23 mouse cellular contexts compared by ENCODE assay signal in genomic region chr5:44196167-44196566, GRCm38 (mm10). TPM values are rescaled to one million over a fixed set of nuclear protein-coding genes. Genes with fewer than 3 reads are reported as not detected.
DNase-seq lines count a peak whose midpoint lies in the region; ATAC-seq and TF ChIP-seq lines count a peak whose summit lies in the region.
"Had no signal": no experiment of that assay in that cellular context is flagged by ENCODE, and none has a peak within 500 bp of the region (broad histone marks: within the 10 kb centered on the region; RNA-seq: fewer than 3 reads in every experiment).

No protein-coding gene starts in this region.

- no peaks in the 10 kb centered on the region for H3K4me1 ChIP-seq in intestine, embryonic 14.5 days (replicated peaks; ENCODE audit: control insufficient read depth, insufficient read depth, low read length)
- H3K4me1 ChIP-seq in intestine, embryonic 15.5 days (replicated peaks): no peaks in the 10 kb centered on the region
- peaks cover 22% of the 10 kb centered on the region for H3K4me1 ChIP-seq in liver, embryonic 16.5 days (ENCODE audit: control insufficient read depth, low read depth, low read length)
- H3K4me1 ChIP-seq in stomach, postnatal 0 days (replicated peaks; ENCODE audit: control insufficient read depth, insufficient read depth): no peaks in the 10 kb centered on the region
- H3K4me1 ChIP-seq in forebrain, embryonic 15.5 days: no peaks in the 10 kb centered on the region
- H3K4me1 ChIP-seq: limb, embryonic 15.5 days; midbrain, embryonic 12.5 days had no signal

- no peak overlapping the region for H3K9ac ChIP-seq in intestine, embryonic 14.5 days (ENCODE audit: low read length)
- H3K9ac ChIP-seq in intestine, embryonic 15.5 days: no peak overlapping the region
- H3K9ac ChIP-seq in liver, embryonic 16.5 days (ENCODE audit: low read depth, low read length): peak overlapping the region; percentile 5; the same call in 1 of the 2 replicates
- no peak overlapping the region for H3K9ac ChIP-seq in stomach, postnatal 0 days (ENCODE audit: low read length)
- H3K9ac ChIP-seq in forebrain, embryonic 15.5 days (replicated peaks): no peak overlapping the region
- H3K9ac ChIP-seq: hindbrain, embryonic 14.5 days; limb, embryonic 15.5 days; midbrain, embryonic 12.5 days had no signal

- DNase-seq in intestine, embryonic 14.5 days (ENCODE audit: low spot score): peak; percentile 37
- peak; percentile 18 for DNase-seq in liver
- no peak for DNase-seq in stomach, postnatal 0 days (ENCODE audit: low spot score)
- no peak for DNase-seq in lung, adult 18-20 months
- DNase-seq: adrenal gland, adult 8-10 months; cerebellum, adult 9-10 months; gastrocnemius, postnatal 25 days; heart, postnatal 4 days; kidney, adult 9 months; kidney, postnatal 25 days had no signal

- no peaks in the 10 kb centered on the region for H3K27me3 ChIP-seq in intestine, embryonic 14.5 days (replicated peaks; ENCODE audit: control insufficient read depth, insufficient read depth, low read length)
- no peaks in the 10 kb centered on the region for H3K27me3 ChIP-seq in intestine, embryonic 15.5 days (replicated peaks)
- no peaks in the 10 kb centered on the region for H3K27me3 ChIP-seq in liver, embryonic 16.5 days (ENCODE audit: control insufficient read depth, insufficient read depth, low read depth, low read length)
- no peaks in the 10 kb centered on the region for H3K27me3 ChIP-seq in stomach, postnatal 0 days (ENCODE audit: control insufficient read depth, insufficient read depth, low read length)
- H3K27me3 ChIP-seq in forebrain, embryonic 15.5 days: no peaks in the 10 kb centered on the region
- H3K27me3 ChIP-seq: limb, embryonic 15.5 days; midbrain, embryonic 12.5 days; Patski had no signal

- no peak for TF ChIP-seq CTCF in stomach, postnatal 0 days (IDR thresholded peaks at IDR 0.05; ENCODE audit: low read depth)

- H3K9me3 ChIP-seq in intestine, embryonic 14.5 days (ENCODE audit: control insufficient read depth, low read length): no peaks in the 10 kb centered on the region
- no peaks in the 10 kb centered on the region for H3K9me3 ChIP-seq in intestine, embryonic 15.5 days
- H3K9me3 ChIP-seq in liver, embryonic 16.5 days (replicated peaks; ENCODE audit: control insufficient read depth, low read length): no peaks in the 10 kb centered on the region
- no peaks in the 10 kb centered on the region for H3K9me3 ChIP-seq in stomach, postnatal 0 days (ENCODE audit: control insufficient read depth, low read length)
- no peaks in the 10 kb centered on the region for H3K9me3 ChIP-seq in forebrain, embryonic 15.5 days
- H3K9me3 ChIP-seq: limb, embryonic 15.5 days; midbrain, embryonic 12.5 days had no signal

- H3K27ac ChIP-seq in intestine, embryonic 14.5 days (ENCODE audit: low read depth): no peak overlapping the region
- H3K27ac ChIP-seq in intestine, embryonic 15.5 days: no peak overlapping the region
- H3K27ac ChIP-seq in liver, embryonic 16.5 days (ENCODE audit: low read length): peak overlapping the region; percentile 33; the same call in 1 of the 2 replicates
- H3K27ac ChIP-seq in stomach, postnatal 0 days (replicated peaks): no peak overlapping the region
- no peak overlapping the region for H3K27ac ChIP-seq in forebrain, embryonic 15.5 days (replicated peaks)
- H3K27ac ChIP-seq: hindbrain, embryonic 14.5 days; layer of hippocampus, adult 2 months; limb, embryonic 15.5 days; macrophage; midbrain, embryonic 12.5 days had no signal

- H3K4me2 ChIP-seq in intestine, embryonic 14.5 days (ENCODE audit: low read length): no peak overlapping the region
- H3K4me2 ChIP-seq in intestine, embryonic 15.5 days (replicated peaks): no peak overlapping the region
- no peak overlapping the region; the same call in 1 of the 2 replicates for H3K4me2 ChIP-seq in liver, embryonic 16.5 days (ENCODE audit: low read depth, low read length)
- no peak overlapping the region for H3K4me2 ChIP-seq in stomach, postnatal 0 days (replicated peaks; ENCODE audit: low read depth)
- H3K4me2 ChIP-seq in forebrain, embryonic 15.5 days (replicated peaks): no peak overlapping the region
- H3K4me2 ChIP-seq: hindbrain, embryonic 14.5 days; limb, embryonic 15.5 days; midbrain, embryonic 12.5 days had no signal

- no peak overlapping the region for H3K4me3 ChIP-seq in intestine, embryonic 14.5 days (ENCODE audit: low read depth, low read length)
- H3K4me3 ChIP-seq in intestine, embryonic 15.5 days (replicated peaks): no peak overlapping the region
- no peak overlapping the region for H3K4me3 ChIP-seq in liver, embryonic 16.5 days (ENCODE audit: low read depth, low read length)
- H3K4me3 ChIP-seq in stomach, postnatal 0 days (ENCODE audit: low read depth, low read length): no peak overlapping the region
- H3K4me3 ChIP-seq in forebrain, embryonic 15.5 days: no peak overlapping the region
- H3K4me3 ChIP-seq: layer of hippocampus, adult 2 months; limb, embryonic 15.5 days; midbrain, embryonic 12.5 days had no signal

- 64% methylated on average over 4 of the region's 4 CpGs for WGBS in intestine, embryonic 14.5 days
- 64% methylated on average over 4 of the region's 4 CpGs for WGBS in intestine, embryonic 15.5 days
- 32% methylated on average over 4 of the region's 4 CpGs for WGBS in liver, embryonic 16.5 days (ENCODE audit: insufficient replicate concordance)
- WGBS in stomach, postnatal 0 days: 73% methylated on average over 4 of the region's 4 CpGs
- 86% methylated on average over 4 of the region's 4 CpGs for WGBS in forebrain, embryonic 15.5 days

- no peak for ATAC-seq in intestine, embryonic 14.5 days (replicated peaks; ENCODE audit: low FRiP score, low TSS enrichment, low read depth)
- no peak for ATAC-seq in intestine, embryonic 15.5 days
- ATAC-seq in liver, embryonic 16.5 days (ENCODE audit: low read depth): peak; percentile 63
- ATAC-seq in stomach, postnatal 0 days (ENCODE audit: low FRiP score, low TSS enrichment): no peak
- ATAC-seq in forebrain, embryonic 15.5 days (replicated peaks): no peak
- ATAC-seq: activated CD4-positive, CD25-positive, alpha-beta regulatory T cell, adult 4 months; forebrain, embryonic 16.5 days; intestine, embryonic 16.5 days; lung, postnatal 0 days; Patski had no signal

- TF ChIP-seq EP300 in stomach, postnatal 0 days (optimal IDR thresholded peaks at IDR 0.05): no peak

- H3K36me3 ChIP-seq in intestine, embryonic 14.5 days (ENCODE audit: control insufficient read depth, insufficient read depth, low read length): peaks cover 27% of the 10 kb centered on the region
- H3K36me3 ChIP-seq in intestine, embryonic 15.5 days: peaks cover 10% of the 10 kb centered on the region; the same call in 1 of the 2 replicates
- peaks cover 27% of the 10 kb centered on the region for H3K36me3 ChIP-seq in liver, embryonic 16.5 days (ENCODE audit: control insufficient read depth, insufficient read depth)
- H3K36me3 ChIP-seq in stomach, postnatal 0 days (ENCODE audit: control insufficient read depth, insufficient read depth, low read length): 0 out of 2 replicates have a peak, but pooled peaks cover 2% of the 10 kb centered on the region
- peaks cover 16% of the 10 kb centered on the region for H3K36me3 ChIP-seq in forebrain, embryonic 15.5 days

RNA-seq across cellular contexts. Expression of gene Tapt1, which starts 30.3 kb away (rescaled TPM):
- 28.1 and 30.5 TPM in 2 replicates for polyA plus RNA-seq in intestine, embryonic 14.5 days (2014; fragmentation: Nextera tagmentation; extraction: Ambion mirVana)
- 23.8 and 26.3 TPM in 2 replicates for polyA plus RNA-seq in intestine, embryonic 15.5 days (2015; fragmentation: Nextera tagmentation; extraction: Ambion mirVana)
- 30.8 and 32.3 TPM in 2 replicates for polyA plus RNA-seq in liver, embryonic 16.5 days (2015; fragmentation: Nextera tagmentation; extraction: Ambion mirVana)
- 17.2 and 18.1 TPM in 2 replicates for polyA plus RNA-seq in stomach, postnatal 0 days (2015; fragmentation: Nextera tagmentation; extraction: Ambion mirVana)
- 25.8 and 25.9 TPM in 2 replicates for polyA plus RNA-seq in forebrain, embryonic 15.5 days (2015; fragmentation: Nextera tagmentation; extraction: Ambion mirVana)

Comparison
In these comparisons a context has a peak if more than half of its experiments do, and no peak if none do; other contexts are left out.
1. DNase-seq: peak in intestine, embryonic 14.5 days (single experiment) and liver (single experiment); none in stomach, postnatal 0 days (single experiment) and lung, adult 18-20 months (0 of 2).